Mouse (Mus musculus): ENCODE results near the gene Mrpl52.

GRCm38 (mm10) chr14:54427696-54428095 is 987 bp downstream of the Mrpl52 start:
- TF ChIP-seq CTCF (IDR thresholded peaks at IDR 0.05) (no peak), EP300 (IDR thresholded peaks at IDR 0.05) (no peak)

Data from lung, postnatal 0 days (tissue).